Mouse (Mus musculus) intestine, postnatal 0 days (tissue): ENCODE data around the gene Magi2. TPM values are rescaled to one million over a fixed set of nuclear protein-coding genes. Genes with fewer than 3 reads are reported as not detected.

ENCODE experiments used
- ATAC-seq: fragments of 200-750 bp; cut with Nextera tagmentation; 2 replicates; pipeline ENCODE4 v1.8.0; 2017; ENCODE audit warnings: mild to moderate bottlenecking, moderate TSS enrichment, moderate library complexity
- H3K27ac ChIP-seq: fragments of 300-500 bp; sonication (generic); 2 replicates; pipeline ENCODE4 v1.5.1; 2014; ENCODE audit warnings: mild to moderate bottlenecking, low read depth, low read length, moderate library complexity
- H3K27me3 ChIP-seq: fragments of 300-500 bp; sonication (generic); replicated peaks from 2 replicates; pipeline ENCODE4 v1.6.1; 2014; ENCODE audit warnings: low read length, mixed read lengths; ENCODE audit not compliant: control insufficient read depth, insufficient read depth
- H3K36me3 ChIP-seq: fragments of 300-500 bp; sonication (generic); 2 replicates; pipeline ENCODE4 v1.6.1; 2014; ENCODE audit warnings: mild to moderate bottlenecking, moderate library complexity; ENCODE audit not compliant: control insufficient read depth, insufficient read depth
- H3K4me1 ChIP-seq: fragments of 300-500 bp; sonication (generic); replicated peaks from 2 replicates; pipeline ENCODE4 v1.6.1; 2014; ENCODE audit warnings: antibody characterized with exemption, low read length, mixed read lengths; ENCODE audit not compliant: control insufficient read depth, insufficient read depth
- H3K4me2 ChIP-seq: fragments of 300-500 bp; sonication (generic); replicated peaks from 2 replicates; pipeline ENCODE4 v1.6.1; 2014; ENCODE audit warnings: low read depth, mild to moderate bottlenecking, moderate library complexity
- H3K4me3 ChIP-seq: fragments of 300-500 bp; sonication (generic); 2 replicates; pipeline ENCODE4 v1.5.1; 2014; ENCODE audit warnings: low read depth, low read length
- H3K9ac ChIP-seq: fragments of 300-500 bp; sonication (generic); 2 replicates; pipeline ENCODE4 v1.6.1; 2014; ENCODE audit warnings: mild to moderate bottlenecking, low read depth, low read length
- H3K9me3 ChIP-seq: fragments of 300-500 bp; sonication (generic); 2 replicates; pipeline ENCODE4 v1.6.1; 2016; ENCODE audit warnings: mixed run types; ENCODE audit not compliant: control insufficient read depth
- CTCF ChIP-seq: sonication (generic); IDR thresholded peaks from 2 replicates; pipeline ENCODE4 v1.5.1; 2016; ENCODE audit warnings: low read depth, mild to moderate bottlenecking, control low read depth, antibody characterized with exemption, moderate library complexity
- WGBS: fragments of 180-500 bp; shearing (Covaris S2); extraction: QIAGEN DNeasy Blood & Tissue Kit; methylation state at CpG from one replicate; pipeline ENCODE4 v1.1.7; 2014; 5-methylcytosine and 5-hydroxymethylcytosine counted together
- polyA plus RNA-seq: library from polyadenylated mRNA; unstranded; fragments of >200 nt; fragmentation: Nextera tagmentation; extraction: Ambion mirVana; gene quantifications from 2 replicates; pipeline ENCODE4 v1.2.1, GENCODE M21; 2015

Gene Magi2
- polyA plus RNA-seq: 1.0 and 1.1 TPM in 2 replicates

GRCm38 (mm10) chr5:19226866-19227243 lies at the start of gene Magi2:
Gene Magi2, plus strand, starts transcription at chr5:19227036.
- peaks cover 21% of the 10 kb centered on the region for H3K27me3 ChIP-seq
- H3K36me3 ChIP-seq: no peaks in the 10 kb centered on the region
- H3K9ac ChIP-seq: peak within 1 kb of the TSS; percentile 53
- peak within 1 kb of the TSS; percentile 82 for H3K4me2 ChIP-seq
- no peaks in the 10 kb centered on the region for H3K9me3 ChIP-seq
- peak within 1 kb of the TSS; percentile 60 for H3K4me3 ChIP-seq
- under 1% methylated on average over 21 of the region's 26 CpGs for WGBS
- TF ChIP-seq CTCF: no peak
- ATAC-seq: no peak
- no peaks in the 10 kb centered on the region for H3K4me1 ChIP-seq
- H3K27ac ChIP-seq: no peak within 1 kb of the TSS

DNA sequence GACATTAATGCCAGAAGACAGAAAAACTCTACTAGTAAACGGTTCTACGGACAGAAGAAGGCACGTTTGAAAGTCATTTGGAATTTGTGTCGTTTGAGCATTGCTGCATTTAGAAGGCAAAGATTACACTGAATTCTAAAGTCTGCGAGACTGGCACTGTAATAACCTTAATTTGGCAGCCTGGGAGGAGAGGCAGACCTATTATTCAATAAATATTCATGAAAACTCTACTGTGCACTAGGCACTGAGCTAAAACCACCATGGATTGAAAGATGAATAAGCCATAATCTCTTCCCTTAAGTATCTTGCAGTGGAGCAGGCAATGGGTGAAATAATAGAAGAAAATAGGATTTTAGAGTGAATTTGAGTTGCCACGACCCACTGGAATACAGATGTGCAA lies 48.2 kb upstream of the Magi2 start:
- Histone ChIP-seq H3K4me1 (no peaks in the 10 kb centered on the region), H3K27ac (no peak overlapping the region), H3K4me3 (no peak overlapping the region), H3K36me3 (no peaks in the 10 kb centered on the region), H3K27me3 (no peaks in the 10 kb centered on the region), H3K9me3 (no peaks in the 10 kb centered on the region), H3K4me2 (no peak overlapping the region), H3K9ac (no peak overlapping the region)
- TF ChIP-seq CTCF: no peak
- ATAC-seq: no peak
- 75% methylated on average over 6 of the region's 6 CpGs for WGBS

GRCm38 (mm10) chr5:19186175-19186574 lies 40.7 kb upstream of the Magi2 start:
- Histone ChIP-seq H3K4me2 (no peak overlapping the region), H3K27ac (no peak overlapping the region), H3K4me3 (no peak overlapping the region), H3K9me3 (no peaks in the 10 kb centered on the region), H3K4me1 (no peaks in the 10 kb centered on the region), H3K36me3 (no peaks in the 10 kb centered on the region), H3K9ac (no peak overlapping the region), H3K27me3 (no peaks in the 10 kb centered on the region)
- no peak for ATAC-seq
- WGBS: 82% methylated on average over 2 of the region's 2 CpGs
- no peak for TF ChIP-seq CTCF

DNA sequence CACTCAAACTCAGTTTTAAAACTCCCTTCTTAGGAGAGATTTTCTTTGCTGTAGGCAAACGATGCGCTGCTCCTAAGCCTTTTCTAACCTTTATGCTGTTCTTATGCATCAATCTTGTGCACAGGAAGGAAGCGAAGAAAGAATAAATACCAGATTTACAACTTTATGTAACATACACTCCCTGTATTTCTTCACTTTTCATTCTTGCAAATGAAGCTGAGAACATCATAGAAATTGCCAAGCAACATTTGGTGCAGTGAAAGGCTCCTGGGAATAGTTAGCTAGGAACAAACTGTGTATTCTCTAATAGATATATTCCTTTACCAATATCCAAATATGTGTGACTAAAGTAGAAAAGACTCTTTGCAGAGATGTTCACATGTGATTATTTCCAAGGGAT lies 15.2 kb upstream of the Magi2 start:
- ATAC-seq: no peak
- 84% methylated on average over 3 of the region's 3 CpGs for WGBS
- Histone ChIP-seq H3K4me3 (no peak overlapping the region), H3K27ac (no peak overlapping the region), H3K36me3 (no peaks in the 10 kb centered on the region), H3K4me2 (no peak overlapping the region), H3K9ac (no peak overlapping the region), H3K4me1 (no peaks in the 10 kb centered on the region), H3K9me3 (no peaks in the 10 kb centered on the region), H3K27me3 (no peaks in the 10 kb centered on the region)
- no peak for TF ChIP-seq CTCF

DNA sequence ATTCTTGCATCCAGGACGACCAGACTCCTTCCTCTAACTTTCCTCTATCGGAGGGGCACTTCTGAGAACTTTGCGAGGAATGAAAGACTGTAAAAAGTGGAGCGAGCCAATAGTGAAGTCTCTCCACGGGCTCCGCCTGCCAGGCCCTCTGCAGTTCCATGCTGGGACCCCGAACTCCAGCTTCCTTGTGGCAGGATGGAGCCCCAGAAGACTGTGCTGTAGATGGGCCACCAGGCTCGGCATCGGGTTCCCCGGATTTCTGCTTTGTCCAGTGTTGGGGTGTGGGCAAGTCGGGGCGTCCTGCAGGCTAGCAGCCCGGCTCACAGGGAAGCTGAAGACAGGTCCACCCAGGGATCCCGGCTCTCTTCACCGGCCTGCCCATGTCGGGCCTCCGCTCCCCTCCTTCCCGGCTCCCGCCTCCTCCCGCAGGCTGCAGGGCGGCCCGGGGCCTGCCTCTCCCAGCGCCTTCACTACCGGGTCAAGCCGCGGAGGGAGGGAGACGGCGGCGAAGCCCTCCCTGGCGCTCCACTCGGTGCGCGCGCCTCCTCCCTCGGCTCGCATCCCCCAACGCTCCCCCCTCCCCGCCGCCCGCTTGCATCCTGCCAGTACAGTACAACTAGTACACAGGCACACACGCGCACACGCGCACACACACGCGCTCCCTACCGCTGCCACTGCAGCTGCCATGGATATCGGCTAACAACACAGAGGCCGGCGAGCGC lies 531 bp upstream of the Magi2 start:
- H3K27me3 ChIP-seq: peaks cover 21% of the 10 kb centered on the region
- peak overlapping the region; percentile 53 for H3K9ac ChIP-seq
- no peaks in the 10 kb centered on the region for H3K9me3 ChIP-seq
- no peaks in the 10 kb centered on the region for H3K36me3 ChIP-seq
- peak overlapping the region; percentile 82 for H3K4me2 ChIP-seq
- peak overlapping the region; percentile 60 for H3K4me3 ChIP-seq
- TF ChIP-seq CTCF: no peak
- 3% methylated on average over 38 of the region's 51 CpGs for WGBS
- no peaks in the 10 kb centered on the region for H3K4me1 ChIP-seq
- no peak overlapping the region for H3K27ac ChIP-seq
- ATAC-seq: peak; percentile 85

DNA sequence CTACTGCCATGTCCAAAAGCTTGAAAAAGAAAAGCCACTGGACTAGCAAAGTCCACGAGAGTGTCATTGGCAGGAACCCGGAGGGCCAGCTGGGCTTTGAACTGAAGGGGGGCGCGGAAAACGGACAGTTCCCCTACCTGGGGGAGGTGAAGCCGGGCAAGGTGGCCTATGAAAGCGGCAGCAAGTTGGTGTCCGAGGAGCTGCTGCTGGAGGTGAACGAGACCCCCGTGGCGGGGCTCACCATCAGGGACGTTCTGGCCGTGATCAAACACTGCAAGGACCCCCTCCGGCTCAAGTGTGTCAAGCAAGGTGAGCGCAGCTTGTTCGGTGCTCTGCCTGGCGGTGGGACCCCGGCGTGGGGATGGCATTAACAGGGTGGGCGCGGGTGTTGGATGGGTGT lies 445 bp downstream of the Magi2 start:
- no peaks in the 10 kb centered on the region for H3K4me1 ChIP-seq
- TF ChIP-seq CTCF: no peak
- H3K27ac ChIP-seq: no peak overlapping the region
- no peak for ATAC-seq
- under 1% methylated on average over 21 of the region's 21 CpGs for WGBS
- peak overlapping the region; percentile 34; the same call in 1 of the 2 replicates for H3K9ac ChIP-seq
- peak overlapping the region; percentile 60 for H3K4me3 ChIP-seq
- peak overlapping the region; percentile 82 for H3K4me2 ChIP-seq
- no peaks in the 10 kb centered on the region for H3K36me3 ChIP-seq
- peaks cover 21% of the 10 kb centered on the region for H3K27me3 ChIP-seq
- no peaks in the 10 kb centered on the region for H3K9me3 ChIP-seq
